Mouse (Mus musculus): Measurements from ENCODE around the gene Dgkb.

DNA sequence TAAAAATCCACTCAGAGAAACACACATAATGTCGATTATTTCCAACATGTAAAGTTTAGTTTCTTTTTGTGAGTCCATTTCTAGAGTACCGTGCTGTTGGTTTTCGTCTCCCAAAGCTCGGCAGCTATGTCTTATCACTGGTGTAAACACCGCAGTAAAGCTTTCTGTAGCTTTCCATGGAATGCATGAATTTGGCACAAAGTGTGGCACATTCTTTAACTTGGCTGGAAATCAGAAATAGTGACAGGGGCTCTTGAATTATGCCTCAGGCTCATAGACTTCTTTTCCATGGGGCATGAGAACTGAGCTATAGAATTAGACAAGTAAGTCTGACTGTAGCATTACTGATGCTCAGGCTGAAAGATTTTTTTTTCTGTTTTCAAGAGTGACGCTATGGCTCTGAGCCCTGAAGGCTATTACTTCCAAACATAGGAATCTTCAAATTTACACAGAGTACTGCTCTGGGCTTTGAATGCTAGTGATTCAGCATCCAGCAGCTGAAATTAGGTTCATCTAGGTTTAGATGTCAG lies 179.0 kb downstream of the Dgkb start:
- TF ChIP-seq CTCF (IDR thresholded peaks at IDR 0.05; ENCODE audit: control insufficient read depth, insufficient read depth, insufficient replicate concordance, low read depth, low read length) (no peak), POLR2A (IDR thresholded peaks at IDR 0.05; ENCODE audit: control insufficient read depth, low read depth, low read length) (no peak)

Data from testis, adult 2 months (tissue).